Mouse (Mus musculus): ENCODE data around the gene Dnaaf1. TPM values are rescaled to one million over a fixed set of nuclear protein-coding genes. Genes with fewer than 3 reads are reported as not detected.

The Dnaaf1 gene
- polyA plus RNA-seq, 1 experiment from 2014 or later: 0.28 TPM

DNA sequence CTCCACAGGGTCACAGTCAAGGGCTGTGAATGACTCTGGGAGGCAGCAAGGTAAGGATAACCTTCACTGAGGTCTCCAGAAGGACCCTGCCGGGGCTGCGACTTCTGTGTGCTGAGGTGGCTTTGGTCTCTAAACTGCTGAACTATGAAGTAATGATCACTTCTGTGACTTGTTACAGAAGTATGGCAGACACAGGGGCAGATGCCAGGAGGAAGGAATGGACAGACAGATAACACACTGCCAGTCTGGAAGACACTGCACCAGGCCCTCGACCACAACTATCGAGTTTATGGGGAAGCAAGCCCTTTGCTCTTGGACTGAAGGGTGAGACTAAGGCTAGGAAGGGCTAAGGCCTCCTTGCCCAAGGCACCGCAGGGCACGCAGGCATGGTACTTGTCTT, 3.9 kb upstream of the Dnaaf1 start:
- H3K9me3 ChIP-seq (ENCODE audit: control insufficient read depth, low read length): no peaks in the 10 kb centered on the region
- no peak overlapping the region for H3K4me3 ChIP-seq (ENCODE audit: control insufficient read depth in 1 of 2, insufficient read depth in 1 of 2, low read depth in 1 of 2, low read length in 2 of 2)
- H3K27ac ChIP-seq (replicated peaks in 1 of 2; ENCODE audit: control insufficient read depth in 1 of 2, insufficient read depth in 1 of 2, low read depth in 2 of 2, low read length in 2 of 2): no peak overlapping the region
- peaks cover 16% of the 10 kb centered on the region for H3K36me3 ChIP-seq (ENCODE audit: control insufficient read depth, insufficient read depth, low read length)
- peaks cover 2 to 3% of the 10 kb centered on the region in 2 experiments; a peak in 3 of 4 replicates for H3K4me1 ChIP-seq (ENCODE audit: control insufficient read depth in 2 of 2, insufficient read depth in 2 of 2, low read length in 2 of 2)
- no peak overlapping the region for H3K4me2 ChIP-seq (ENCODE audit: low read length)
- H3K27me3 ChIP-seq (ENCODE audit: control insufficient read depth, insufficient read depth, low read length): peaks cover 3% of the 10 kb centered on the region
- WGBS: 72% methylated on average over 6 of the region's 6 CpGs
- ATAC-seq (ENCODE audit: insufficient number of reproducible peaks, insufficient read depth, low FRiP score, low read depth): no peak
- H3K9ac ChIP-seq (ENCODE audit: low read length): no peak overlapping the region

DNA sequence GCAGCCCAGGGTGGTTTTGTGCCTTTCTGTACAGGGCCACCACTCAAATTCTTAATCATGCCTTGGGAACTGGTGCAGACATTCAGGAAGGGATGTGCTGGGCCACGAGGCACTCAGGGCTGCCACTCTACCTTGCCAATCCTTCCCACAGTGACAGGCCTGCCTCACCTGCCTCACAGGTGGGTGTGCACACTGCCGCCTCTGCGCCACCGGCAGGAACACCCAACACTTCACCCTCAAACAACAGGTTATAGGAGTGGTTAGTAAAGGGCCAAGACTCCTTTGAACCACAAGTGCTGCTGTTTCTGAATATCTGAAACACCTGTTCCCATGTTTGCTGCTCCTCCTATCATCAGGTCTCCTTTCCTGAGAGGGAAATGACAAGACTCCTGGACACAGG, 2.6 kb upstream of the Dnaaf1 start:
- Histone ChIP-seq H3K4me2 (ENCODE audit: low read length) (no peak overlapping the region), H3K9ac (ENCODE audit: low read length) (no peak overlapping the region), H3K27ac (replicated peaks in 1 of 2; ENCODE audit: control insufficient read depth in 1 of 2, insufficient read depth in 1 of 2, low read depth in 2 of 2, low read length in 2 of 2) (no peak overlapping the region), H3K4me3 (ENCODE audit: control insufficient read depth in 1 of 2, insufficient read depth in 1 of 2, low read depth in 1 of 2, low read length in 2 of 2) (no peak overlapping the region), H3K36me3 (ENCODE audit: control insufficient read depth, insufficient read depth, low read length) (peaks cover 7% of the 10 kb centered on the region), H3K27me3 (ENCODE audit: control insufficient read depth, insufficient read depth, low read length) (peaks cover 13% of the 10 kb centered on the region), H3K9me3 (ENCODE audit: control insufficient read depth, low read length) (no peaks in the 10 kb centered on the region), H3K4me1 (ENCODE audit: control insufficient read depth in 2 of 2, insufficient read depth in 2 of 2, low read length in 2 of 2) (peaks cover 2 to 3% of the 10 kb centered on the region in 2 experiments; a peak in 3 of 4 replicates)
- ATAC-seq (ENCODE audit: insufficient number of reproducible peaks, insufficient read depth, low FRiP score, low read depth): no peak
- 92% methylated on average over 4 of the region's 4 CpGs for WGBS

DNA sequence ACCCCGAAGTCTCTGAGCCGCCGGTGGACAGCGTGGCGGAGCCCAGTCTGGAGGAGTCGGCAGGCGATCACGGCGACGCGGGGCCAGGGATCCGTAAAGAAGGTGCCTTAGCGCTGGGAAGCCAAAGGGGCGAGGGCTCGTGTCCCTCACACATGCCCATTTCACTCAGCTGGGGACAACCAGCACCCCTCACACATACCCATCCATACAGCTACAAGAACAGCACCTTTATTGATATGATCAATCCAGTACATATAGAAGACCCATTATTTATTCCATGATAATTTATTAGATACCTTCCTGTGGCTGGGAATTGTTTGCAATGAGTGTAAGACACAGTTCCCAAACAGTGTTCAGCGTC, 311 bp downstream of the Dnaaf1 start:
- no peak overlapping the region for H3K27ac ChIP-seq (replicated peaks in 1 of 2; ENCODE audit: control insufficient read depth in 1 of 2, insufficient read depth in 1 of 2, low read depth in 2 of 2, low read length in 2 of 2)
- WGBS: 3% methylated on average over 16 of the region's 16 CpGs
- peaks cover 2 to 8% of the 10 kb centered on the region in 2 experiments for H3K4me1 ChIP-seq (ENCODE audit: control insufficient read depth in 2 of 2, insufficient read depth in 2 of 2, low read length in 2 of 2)
- peak overlapping the region; percentile 57 to 75 for H3K4me3 ChIP-seq (ENCODE audit: control insufficient read depth in 1 of 2, insufficient read depth in 1 of 2, low read depth in 1 of 2, low read length in 2 of 2)
- peak overlapping the region; percentile 78 for H3K9ac ChIP-seq (ENCODE audit: low read length)
- ATAC-seq (ENCODE audit: insufficient number of reproducible peaks, insufficient read depth, low FRiP score, low read depth): no peak
- H3K36me3 ChIP-seq (ENCODE audit: control insufficient read depth, insufficient read depth, low read length): no peaks in the 10 kb centered on the region
- H3K27me3 ChIP-seq (ENCODE audit: control insufficient read depth, insufficient read depth, low read length): peaks cover 13% of the 10 kb centered on the region
- no peaks in the 10 kb centered on the region for H3K9me3 ChIP-seq (ENCODE audit: control insufficient read depth, low read length)
- peak overlapping the region; percentile 94 for H3K4me2 ChIP-seq (ENCODE audit: low read length)

GRCm38 (mm10) chr8:119579096-119579495, 4.1 kb downstream of the Dnaaf1 start:
- 56% methylated on average over 13 of the region's 13 CpGs for WGBS
- no peak for ATAC-seq (ENCODE audit: insufficient number of reproducible peaks, insufficient read depth, low FRiP score, low read depth)

DNA sequence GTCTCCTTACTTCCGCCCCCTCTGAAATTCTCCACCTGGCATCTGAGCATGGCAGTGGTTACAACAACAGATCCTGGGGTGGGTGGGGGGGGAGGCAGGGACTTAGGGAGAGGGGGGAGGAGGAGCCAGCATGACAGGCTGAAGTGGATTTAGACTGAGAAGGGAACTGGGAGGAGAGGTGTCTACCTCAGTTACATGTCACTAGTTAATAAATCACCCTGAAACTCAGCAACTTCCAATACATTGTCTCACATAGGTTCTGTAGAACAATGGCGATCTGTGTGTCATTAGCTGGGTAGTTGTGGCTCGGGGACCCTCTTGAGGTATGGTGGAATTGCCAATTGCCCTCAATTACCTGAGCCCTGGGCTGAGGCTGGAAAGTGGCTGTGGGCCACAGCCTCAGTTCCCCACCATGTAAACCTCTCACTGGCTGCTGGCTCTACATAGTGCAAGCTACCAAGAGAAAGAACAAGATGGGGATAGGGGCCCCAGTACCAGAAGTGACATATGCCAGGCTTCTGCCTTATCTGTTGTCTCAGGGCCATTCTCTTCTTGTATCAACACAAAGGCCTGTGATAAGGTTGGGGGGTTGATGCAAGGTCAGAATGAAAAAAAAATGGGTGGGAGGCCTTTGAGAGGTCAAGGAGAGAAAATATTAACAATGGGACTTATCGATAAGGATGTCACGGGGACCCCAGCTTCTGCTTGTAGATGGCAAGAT, 5.6 kb downstream of the Dnaaf1 start:
- H3K27me3 ChIP-seq (ENCODE audit: control insufficient read depth, insufficient read depth, low read length): peaks cover 13% of the 10 kb centered on the region
- 47% methylated on average over 5 of the region's 5 CpGs for WGBS

More at GRCm38 (mm10) chr8:119579096-119579495, 4.1 kb downstream of the Dnaaf1 start:
- no peaks in the 10 kb centered on the region for H3K36me3 ChIP-seq (ENCODE audit: control insufficient read depth, insufficient read depth, low read length)
- H3K27me3 ChIP-seq (ENCODE audit: control insufficient read depth, insufficient read depth, low read length): peaks cover 13% of the 10 kb centered on the region
- H3K4me2 ChIP-seq (ENCODE audit: low read length): no peak overlapping the region
- peaks cover 8 to 14% of the 10 kb centered on the region in 2 experiments; a peak in 3 of 4 replicates for H3K4me1 ChIP-seq (ENCODE audit: control insufficient read depth in 2 of 2, insufficient read depth in 2 of 2, low read length in 2 of 2)
- no peak overlapping the region for H3K9ac ChIP-seq (ENCODE audit: low read length)
- no peak overlapping the region for H3K27ac ChIP-seq (replicated peaks in 1 of 2; ENCODE audit: control insufficient read depth in 1 of 2, insufficient read depth in 1 of 2, low read depth in 2 of 2, low read length in 2 of 2)
- H3K9me3 ChIP-seq (ENCODE audit: control insufficient read depth, low read length): no peaks in the 10 kb centered on the region
- H3K4me3 ChIP-seq (ENCODE audit: control insufficient read depth in 1 of 2, insufficient read depth in 1 of 2, low read depth in 1 of 2, low read length in 2 of 2): no peak overlapping the region

GRCm38 (mm10) chr8:119585901-119586300, 10.9 kb downstream of the Dnaaf1 start:
- Histone ChIP-seq H3K27me3 (ENCODE audit: control insufficient read depth, insufficient read depth, low read length) (no peaks in the 10 kb centered on the region), H3K9ac (ENCODE audit: low read length) (peak overlapping the region; percentile 72), H3K9me3 (ENCODE audit: control insufficient read depth, low read length) (no peaks in the 10 kb centered on the region), H3K36me3 (ENCODE audit: control insufficient read depth, insufficient read depth, low read length) (no peaks in the 10 kb centered on the region), H3K4me3 (ENCODE audit: control insufficient read depth in 1 of 2, insufficient read depth in 1 of 2, low read depth in 1 of 2, low read length in 2 of 2) (peak overlapping the region; percentile 35 to 46), H3K27ac (replicated peaks in 1 of 2; ENCODE audit: control insufficient read depth in 1 of 2, insufficient read depth in 1 of 2, low read depth in 2 of 2, low read length in 2 of 2) (no peak overlapping the region), H3K4me1 (ENCODE audit: control insufficient read depth in 2 of 2, insufficient read depth in 2 of 2, low read length in 2 of 2) (peaks cover 22 to 24% of the 10 kb centered on the region in 2 experiments), H3K4me2 (ENCODE audit: low read length) (peak overlapping the region; percentile 70)
- ATAC-seq (ENCODE audit: insufficient number of reproducible peaks, insufficient read depth, low FRiP score, low read depth): no peak
- 12% methylated on average over 24 of the region's 24 CpGs for WGBS

More for the DNA sequence above, 5.6 kb downstream of the Dnaaf1 start:
- Histone ChIP-seq H3K4me2 (ENCODE audit: low read length) (no peak overlapping the region), H3K4me3 (ENCODE audit: control insufficient read depth in 1 of 2, insufficient read depth in 1 of 2, low read depth in 1 of 2, low read length in 2 of 2) (no peak overlapping the region), H3K4me1 (ENCODE audit: control insufficient read depth in 2 of 2, insufficient read depth in 2 of 2, low read length in 2 of 2) (peaks cover 10 to 14% of the 10 kb centered on the region in 2 experiments; a peak in 3 of 4 replicates), H3K9me3 (ENCODE audit: control insufficient read depth, low read length) (no peaks in the 10 kb centered on the region), H3K27ac (replicated peaks in 1 of 2; ENCODE audit: control insufficient read depth in 1 of 2, insufficient read depth in 1 of 2, low read depth in 2 of 2, low read length in 2 of 2) (0 out of 4 replicates have a peak overlapping the region, but pooled peaks of 1 of the 2 experiments have one; percentile 1), H3K9ac (ENCODE audit: low read length) (no peak overlapping the region), H3K36me3 (ENCODE audit: control insufficient read depth, insufficient read depth, low read length) (no peaks in the 10 kb centered on the region)
- 0 out of 2 replicates have a peak, but pooled peaks have one; percentile 57 for ATAC-seq (ENCODE audit: insufficient number of reproducible peaks, insufficient read depth, low FRiP score, low read depth)

DNA sequence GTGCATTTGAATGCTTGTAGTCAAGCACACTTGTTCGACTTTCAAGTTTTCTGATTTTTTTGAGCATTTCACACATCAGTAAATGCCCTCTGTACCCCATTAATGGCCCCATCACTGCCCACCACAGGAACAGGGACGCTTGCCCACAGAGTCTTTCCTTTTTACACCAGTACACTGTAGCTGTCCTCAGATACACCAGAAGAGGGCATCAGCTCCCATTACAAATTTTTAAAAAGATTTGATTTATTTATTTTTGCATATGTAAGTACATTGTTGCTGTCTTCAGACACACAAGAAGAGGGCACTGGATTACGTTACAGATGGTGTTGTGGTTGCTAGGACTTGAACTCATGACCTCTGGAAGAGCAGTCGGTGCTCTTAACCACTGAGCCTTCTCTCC, 13.3 kb downstream of the Dnaaf1 start:
- peaks cover 18% of the 10 kb centered on the region in 2 experiments for H3K4me1 ChIP-seq (ENCODE audit: control insufficient read depth in 2 of 2, insufficient read depth in 2 of 2, low read length in 2 of 2)
- no peak overlapping the region for H3K9ac ChIP-seq (ENCODE audit: low read length)
- H3K9me3 ChIP-seq (ENCODE audit: control insufficient read depth, low read length): no peaks in the 10 kb centered on the region
- peak overlapping the region; percentile 75 to 84 for H3K27ac ChIP-seq (replicated peaks in 1 of 2; ENCODE audit: control insufficient read depth in 1 of 2, insufficient read depth in 1 of 2, low read depth in 2 of 2, low read length in 2 of 2)
- no peaks in the 10 kb centered on the region for H3K36me3 ChIP-seq (ENCODE audit: control insufficient read depth, insufficient read depth, low read length)
- no peak overlapping the region for H3K4me3 ChIP-seq (ENCODE audit: control insufficient read depth in 1 of 2, insufficient read depth in 1 of 2, low read depth in 1 of 2, low read length in 2 of 2)
- no peak for ATAC-seq (ENCODE audit: insufficient number of reproducible peaks, insufficient read depth, low FRiP score, low read depth)
- WGBS: 56% methylated on average over 4 of the region's 4 CpGs
- H3K27me3 ChIP-seq (ENCODE audit: control insufficient read depth, insufficient read depth, low read length): no peaks in the 10 kb centered on the region
- H3K4me2 ChIP-seq (ENCODE audit: low read length): peak overlapping the region; percentile 32

Measured in heart, embryonic 14.5 days (tissue).